Mouse (Mus musculus) adrenal gland, postnatal 25 days (tissue): Measurements from ENCODE around the gene Ddr2. TPM values are rescaled to one million over a fixed set of nuclear protein-coding genes. Genes with fewer than 3 reads are reported as not detected.

ENCODE experiments used
- DNase-seq: peaks from one replicate; pipeline ENCODE4 v3.0.0; 2021; ENCODE audit warnings: mixed read lengths
- long read RNA-seq: library from polyadenylated mRNA; stranded (forward); transcript quantifications from one replicate; pipeline ENCODE4 v2.0.0, GENCODE M21; 2021
- total RNA-seq: library from RNA; stranded (reverse); gene quantifications from 2 replicates; pipeline ENCODE4 v1.2.3, GENCODE M21; 2021

The Ddr2 gene
- 11.0 and 13.2 TPM in 2 replicates for total RNA-seq
- long read RNA-seq, full-length matches to known transcripts = 1 of 4 reads
- long read RNA-seq, partial matches to known transcripts = 0 of 4 reads
- long read RNA-seq, other reads (novel, unspliced or antisense) = 3 of 4 reads

DNA sequence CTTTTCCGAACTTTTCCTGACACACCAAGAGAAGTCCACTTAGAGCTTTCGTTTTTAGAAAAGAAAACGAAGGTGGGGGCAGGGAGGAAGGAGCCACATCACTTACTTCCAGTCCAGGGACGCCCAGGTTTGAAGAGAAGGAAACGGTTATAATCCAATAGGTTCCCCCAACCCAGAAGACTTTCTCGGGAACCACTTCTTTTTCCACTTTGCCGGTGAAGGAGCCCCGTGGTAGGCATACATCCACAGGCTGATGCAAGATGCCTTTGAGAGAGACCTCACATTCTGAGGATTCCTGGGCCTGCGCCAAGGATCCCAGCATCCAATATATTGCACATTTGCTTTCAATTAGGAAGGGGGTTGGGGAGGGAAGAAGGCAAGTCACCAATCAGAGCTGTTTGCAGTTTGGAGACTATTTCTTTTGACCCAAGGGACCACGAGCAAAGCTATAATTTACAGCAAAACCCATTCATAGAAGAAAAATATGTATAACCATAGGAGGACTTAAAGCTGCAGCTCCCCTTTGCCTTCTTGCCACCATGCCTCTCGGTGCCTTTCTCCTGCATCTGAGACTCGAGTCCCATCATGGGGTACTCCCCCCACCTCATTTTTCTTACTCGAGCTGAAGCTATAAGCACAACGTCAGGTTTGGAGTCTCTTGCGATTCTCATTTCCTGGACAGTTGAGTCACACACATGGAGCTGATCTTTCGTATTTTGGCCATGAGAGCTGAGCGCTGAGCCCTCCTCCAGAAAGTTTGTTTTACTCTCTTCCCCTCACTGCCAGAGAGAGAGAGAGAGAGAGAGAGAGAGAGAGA is at the start of gene Ddr2:
TSS of gene Ddr2 (minus strand) at position 247 of the 817 bp plus-strand sequence.
- peak; percentile 23 for DNase-seq

DNA sequence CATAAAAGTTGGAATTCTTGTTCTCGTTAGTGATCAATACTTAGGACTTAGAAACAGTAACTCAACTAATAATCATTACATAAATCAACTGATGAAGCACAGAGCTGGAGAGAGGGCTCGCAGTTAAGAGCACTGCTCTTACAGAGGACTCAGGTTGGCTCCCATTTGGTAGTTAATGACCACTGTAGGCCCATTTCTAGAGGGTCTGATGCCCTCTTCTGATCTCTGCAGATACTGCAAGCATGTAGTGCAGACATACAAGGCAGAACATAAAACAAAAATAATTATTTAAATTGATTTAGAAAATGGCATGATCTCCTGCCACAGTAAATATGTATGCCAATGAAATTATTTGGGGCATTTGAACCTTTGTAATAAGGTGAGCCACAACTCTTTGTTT is 49.1 kb upstream of the Ddr2 start:
- no peak for DNase-seq

DNA sequence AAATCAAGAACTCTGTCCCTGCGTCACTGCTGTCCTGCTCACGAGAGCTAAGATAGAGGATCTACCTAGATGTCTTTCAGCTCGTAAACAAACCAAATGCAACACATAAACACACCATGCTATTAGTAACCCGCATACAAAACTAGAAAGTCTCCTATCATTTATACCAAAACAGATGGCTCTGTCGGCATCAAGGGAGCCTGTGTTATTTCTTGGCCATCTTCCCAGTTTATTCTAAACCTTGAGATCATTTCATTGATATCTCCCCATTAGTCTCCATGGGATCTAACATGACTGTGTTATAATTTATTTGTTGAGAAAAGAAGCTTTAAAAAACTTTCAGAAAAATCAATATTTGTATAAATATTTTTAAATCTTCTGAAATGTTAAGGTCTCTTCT is 45.2 kb upstream of the Ddr2 start:
- no peak for DNase-seq

DNA sequence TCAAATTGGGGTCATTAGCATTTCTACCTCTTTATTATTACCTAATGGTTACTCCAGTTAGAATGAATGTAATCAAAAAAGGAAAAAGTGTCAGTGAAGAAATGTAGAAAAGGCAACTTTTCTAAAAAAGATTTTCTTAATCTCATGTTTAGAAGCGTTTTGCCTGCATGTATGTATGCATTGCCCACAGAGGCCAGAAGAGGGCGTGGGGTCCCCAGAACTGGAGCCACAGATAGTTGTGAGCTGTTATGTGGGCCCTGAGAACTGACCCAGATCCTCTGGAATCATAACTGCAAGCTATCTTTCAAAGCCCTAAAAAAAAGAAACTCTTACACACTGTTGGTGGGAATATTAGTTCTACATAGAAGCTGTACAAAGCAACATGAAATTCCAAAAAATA is 44.7 kb upstream of the Ddr2 start:
- DNase-seq = no peak

GRCm38 (mm10) chr1:170153986-170154385 is 43.4 kb upstream of the Ddr2 start:
- no peak for DNase-seq

DNA sequence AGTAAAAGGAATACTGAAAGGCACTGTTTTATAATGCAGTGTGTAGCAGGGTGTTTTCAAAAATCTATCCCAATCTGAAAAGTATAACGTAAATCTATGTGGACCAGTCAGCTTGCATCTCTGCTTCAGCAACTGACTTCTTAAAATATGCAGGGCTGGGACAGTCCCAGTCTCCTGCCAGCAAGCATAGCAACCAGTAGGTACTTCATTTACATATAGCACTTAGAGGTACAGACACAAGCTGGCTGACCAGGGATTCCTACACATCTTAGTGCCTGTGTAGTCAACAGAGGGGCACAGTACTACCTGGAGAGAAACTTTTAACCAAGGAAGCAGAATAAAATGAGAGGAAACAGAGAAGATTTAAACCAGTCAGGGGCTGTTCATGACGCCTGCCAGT is 42.0 kb upstream of the Ddr2 start:
- no peak for DNase-seq

- DNase-seq = no peak
Observed at GRCm38 (mm10) chr1:170150870-170151269, 40.3 kb upstream of the Ddr2 start.

DNA sequence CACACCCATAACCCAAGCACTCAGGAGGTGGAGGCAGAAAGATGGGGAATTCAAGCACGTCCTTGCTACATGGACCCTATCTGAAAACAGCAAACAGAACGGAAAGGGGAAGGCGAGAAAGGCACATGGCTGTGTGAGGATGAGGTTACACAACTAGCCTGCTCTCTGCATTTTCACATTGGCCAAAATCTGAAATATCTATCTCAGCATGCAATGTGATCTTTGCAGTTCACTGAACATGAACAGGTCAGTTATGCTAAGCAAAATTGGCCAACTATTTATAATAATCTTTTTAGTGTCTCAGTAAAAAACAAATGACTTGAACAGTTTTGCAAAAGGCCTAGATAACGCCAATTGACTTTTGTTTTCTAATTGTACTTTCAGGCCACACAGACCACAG is 39.2 kb upstream of the Ddr2 start:
- DNase-seq = no peak

DNA sequence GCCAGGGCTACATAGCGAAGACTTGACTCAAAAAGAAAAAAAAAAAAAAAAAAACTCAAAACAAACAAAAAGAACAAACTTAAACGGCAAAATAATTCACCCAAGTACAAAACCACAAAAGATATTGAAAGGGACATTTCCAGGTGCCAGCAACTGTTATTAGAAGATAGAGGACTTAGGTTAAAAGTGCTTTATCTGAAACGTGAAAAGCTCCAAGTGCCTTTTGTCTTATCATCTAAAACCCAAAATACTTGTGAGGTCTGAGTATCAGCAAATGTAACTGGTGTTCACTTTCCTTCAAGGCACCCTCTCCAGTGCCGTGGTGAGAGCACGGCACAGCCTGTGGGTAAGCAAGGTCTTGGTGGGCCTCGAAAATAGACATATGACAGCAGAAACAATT is 38.0 kb upstream of the Ddr2 start:
- no peak for DNase-seq

GRCm38 (mm10) chr1:170147651-170148448 is 37.3 kb upstream of the Ddr2 start:
- DNase-seq = peak; percentile 22

- DNase-seq = no peak
Observed at GRCm38 (mm10) chr1:170145606-170146005, 35.0 kb upstream of the Ddr2 start.

DNA sequence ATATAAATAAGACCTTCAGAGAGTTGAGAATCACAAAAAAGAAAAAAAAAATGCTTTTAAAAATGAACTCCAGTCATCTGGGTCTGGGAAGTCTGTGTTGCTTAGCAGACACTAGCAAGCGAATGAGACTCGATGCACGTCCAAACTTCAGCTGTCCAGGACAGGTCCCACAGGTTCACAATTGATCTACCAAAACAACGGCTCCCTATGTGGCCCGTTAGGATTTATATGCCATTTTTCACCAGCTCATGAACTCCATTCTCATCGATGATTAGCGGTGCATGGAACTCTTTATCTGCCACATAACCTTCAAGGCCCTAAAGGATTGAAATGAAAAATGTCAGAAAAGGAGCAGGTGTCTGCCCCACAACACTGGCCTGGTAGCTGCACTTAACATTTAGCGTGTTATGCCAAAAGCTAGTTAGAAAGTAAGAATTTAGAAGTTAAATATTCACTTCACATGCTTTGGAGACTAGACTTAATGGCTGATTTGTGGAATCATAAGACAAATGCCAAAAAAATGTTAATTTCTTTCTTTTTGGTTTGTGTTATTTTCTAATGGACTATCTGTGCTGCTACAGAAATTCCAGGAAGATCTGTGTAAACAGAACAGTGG is 31.8 kb upstream of the Ddr2 start:
- DNase-seq = no peak

GRCm38 (mm10) chr1:170141626-170142025 is 31.1 kb upstream of the Ddr2 start:
- no peak for DNase-seq

GRCm38 (mm10) chr1:170136351-170137009 is 25.9 kb upstream of the Ddr2 start:
- peak; percentile 61 for DNase-seq

DNA sequence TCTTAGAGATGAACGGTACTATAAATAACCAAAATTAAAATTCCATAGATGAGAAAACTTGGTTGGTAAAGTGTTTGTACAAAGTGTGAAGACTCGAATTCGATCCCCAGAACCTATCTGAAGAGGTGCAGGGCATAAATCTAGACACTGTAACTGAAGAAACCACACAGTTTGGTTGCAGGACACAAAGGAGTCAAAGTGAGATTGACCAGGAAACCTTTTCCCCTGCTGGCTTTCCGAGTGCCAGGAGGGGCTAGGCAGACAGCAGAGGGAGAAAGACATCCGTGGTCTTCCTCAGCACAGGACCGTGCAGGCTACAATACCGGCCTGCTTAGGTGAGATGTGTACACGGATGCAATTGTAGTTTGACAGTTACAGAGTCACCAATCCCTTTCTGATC is 23.7 kb upstream of the Ddr2 start:
- DNase-seq = no peak

- no peak for DNase-seq
Observed at GRCm38 (mm10) chr1:170130962-170131361, 20.4 kb upstream of the Ddr2 start.

- no peak for DNase-seq
Observed at GRCm38 (mm10) chr1:170124644-170125043, 14.1 kb upstream of the Ddr2 start.

DNA sequence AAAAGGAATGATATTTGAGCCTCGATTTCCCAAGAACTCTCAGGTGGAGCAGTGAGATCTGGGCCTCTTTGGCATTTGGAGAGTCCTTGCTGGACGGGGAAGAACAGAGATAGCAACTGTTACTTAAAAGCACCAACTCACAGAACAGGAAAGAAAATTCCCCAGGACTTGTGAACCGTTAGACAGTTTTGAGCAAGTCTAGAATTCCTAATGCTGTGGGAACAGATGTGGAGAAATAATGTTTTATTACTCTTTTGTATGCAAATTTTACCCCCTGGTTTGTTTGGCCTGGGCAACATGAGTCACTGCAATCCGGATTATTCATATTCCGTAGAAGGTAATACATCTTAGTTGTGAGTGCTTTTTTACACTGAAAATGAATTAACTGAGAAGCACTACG is 3.1 kb upstream of the Ddr2 start:
- no peak for DNase-seq

DNA sequence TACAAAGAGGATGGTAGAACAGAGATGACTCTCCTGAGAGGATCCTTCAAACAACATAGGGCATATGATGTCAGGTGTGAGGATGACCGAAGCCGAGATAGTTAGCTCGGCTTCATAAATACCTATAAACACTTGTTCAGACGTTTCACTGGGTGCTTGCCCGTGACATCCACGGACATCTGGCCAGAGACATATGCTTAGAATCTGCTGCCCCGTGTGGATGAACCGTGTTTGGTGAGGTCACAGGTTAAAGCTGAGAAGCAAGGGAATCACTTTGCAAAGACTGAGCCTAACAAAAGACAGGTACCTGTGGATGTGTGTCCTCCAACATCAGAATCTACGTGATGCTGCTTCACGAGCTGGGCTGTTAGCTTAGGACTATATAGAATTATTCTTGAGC is 1.7 kb upstream of the Ddr2 start:
- no peak for DNase-seq

DNA sequence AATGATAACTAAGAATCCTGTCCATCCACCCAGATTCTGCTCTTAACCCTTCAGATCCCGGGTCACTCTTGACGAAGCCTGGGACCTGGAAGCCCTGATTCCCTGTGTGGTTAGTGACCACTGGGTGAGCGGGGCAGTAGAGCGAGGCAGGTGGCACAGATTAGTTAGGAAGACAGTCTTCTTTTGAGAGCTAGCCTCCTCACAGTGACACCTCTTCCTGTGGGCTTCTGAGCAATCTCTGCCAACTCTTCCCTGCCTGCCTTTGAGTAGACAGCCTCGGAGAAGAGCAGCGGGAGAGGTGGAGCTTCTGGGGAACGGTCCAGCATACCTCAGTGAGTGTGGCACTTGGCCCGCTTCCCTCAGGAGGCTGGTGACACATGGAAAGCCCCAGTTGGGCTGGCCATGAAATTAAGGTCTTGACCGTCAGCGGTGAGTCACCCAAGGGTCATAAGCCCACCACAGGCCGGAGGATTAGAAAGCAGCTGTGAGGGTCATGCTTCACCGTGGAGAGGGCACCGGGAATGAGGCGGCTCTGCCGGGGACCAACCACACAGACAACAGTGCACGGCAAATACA is 1.2 kb upstream of the Ddr2 start:
- peak; percentile 14 for DNase-seq

- no peak for DNase-seq
Observed at GRCm38 (mm10) chr1:170109776-170110515, 616 bp downstream of the Ddr2 start.
